Mouse (Mus musculus) heart, postnatal 0 days (tissue): ENCODE data around the gene Gpr87.

Source experiments
- CTCF ChIP-seq: IDR thresholded peaks from 2 replicates; pipeline ENCODE4 v1.5.1; 2016; ENCODE audit warnings: antibody characterized with exemption, control low read depth, low read depth
- EP300 ChIP-seq: IDR thresholded peaks from 2 replicates; pipeline ENCODE4 v1.6.1; 2016; ENCODE audit warnings: antibody characterized with exemption, low read depth

DNA sequence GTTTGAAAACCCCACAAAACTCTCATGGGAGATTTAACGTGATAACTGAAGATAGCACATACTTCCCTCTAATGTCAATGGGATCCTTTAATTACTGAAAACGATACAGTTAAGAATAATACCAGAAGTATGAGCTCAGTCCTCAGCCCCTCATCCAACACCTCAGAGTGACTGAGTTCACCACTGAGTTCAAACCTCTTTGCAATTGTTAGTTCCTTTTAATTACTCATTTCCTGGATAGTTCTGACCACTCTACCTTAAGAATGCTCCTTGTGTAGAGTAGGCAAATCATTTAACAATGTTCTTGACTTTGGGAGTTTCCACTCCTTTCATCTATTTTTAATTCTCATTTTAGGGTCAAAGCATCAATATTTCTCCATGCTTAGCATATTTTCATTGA lies 24.4 kb upstream of the Gpr87 start:
- TF ChIP-seq CTCF (no peak), EP300 (no peak)
